Mouse (Mus musculus) liver, postnatal 0 days (tissue): ENCODE data around the gene Mcat.

Source experiments
- CTCF ChIP-seq: sonication (generic); IDR thresholded peaks from 2 replicates; pipeline ENCODE4 v1.5.1; 2016; ENCODE audit warnings: antibody characterized with exemption, low read depth
- EP300 ChIP-seq: IDR thresholded peaks from 2 replicates; pipeline ENCODE4 v1.6.1; 2016; ENCODE audit warnings: antibody characterized with exemption, low read depth, mild to moderate bottlenecking

GRCm38 (mm10) chr15:83590841-83591240, 27.3 kb upstream of the Mcat start:
- TF ChIP-seq CTCF (no peak), EP300 (no peak)
